In the genomic region with DNA sequence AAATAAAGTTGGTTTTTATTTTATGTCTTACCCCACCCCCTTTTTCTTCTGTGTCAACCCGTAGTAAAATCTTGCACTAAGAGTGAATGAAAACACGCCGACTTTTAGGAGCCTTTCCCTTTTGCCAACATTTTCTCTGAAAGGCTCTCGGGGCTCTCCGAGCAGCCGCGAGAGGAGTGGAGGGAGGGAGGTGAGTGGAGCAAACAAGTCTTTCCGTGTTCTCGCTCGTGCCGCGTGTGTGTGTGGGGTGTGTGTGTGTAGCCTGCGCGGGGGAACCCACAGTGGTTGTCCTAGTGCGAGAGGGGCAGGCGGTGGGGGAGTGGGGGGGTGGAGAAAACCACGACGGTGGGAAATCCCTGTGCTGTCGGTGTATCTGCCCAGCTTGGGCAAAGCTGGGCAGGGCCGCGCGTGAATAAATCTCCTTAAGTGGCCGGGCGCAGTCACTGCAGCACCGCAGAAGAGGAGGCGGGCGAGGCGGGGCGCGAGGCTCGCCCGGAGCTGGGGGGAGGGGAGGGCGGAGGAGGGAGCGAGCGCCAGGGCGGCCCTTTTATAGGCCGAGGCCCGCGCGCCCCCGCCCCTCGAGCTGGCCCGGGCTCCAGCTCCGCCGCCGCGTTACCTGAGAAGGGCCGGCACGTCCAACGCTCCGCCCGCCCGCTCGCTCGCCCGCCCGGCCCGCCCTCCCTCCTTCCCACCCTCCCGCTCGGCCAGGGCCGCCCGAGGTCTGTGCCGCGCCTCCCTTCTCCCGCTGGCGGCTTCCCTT, we compare ENCODE assay signal across 8 mouse cellular contexts. TPM values are rescaled to one million over a fixed set of nuclear protein-coding genes. Genes with fewer than 3 reads are reported as not detected.
DNase-seq lines count a peak whose midpoint lies in the region; ATAC-seq lines count a peak whose summit lies in the region.

No protein-coding gene starts in this region.

- WGBS in intestine, embryonic 16.5 days = under 1% methylated on average over 43 of the region's 66 CpGs
- under 1% methylated on average over 39 of the region's 66 CpGs for WGBS in limb, embryonic 10.5 days
- under 1% methylated on average over 36 of the region's 66 CpGs for WGBS in midbrain, embryonic 12.5 days

- peak; percentile 95 for ATAC-seq in intestine, embryonic 16.5 days
- peak; percentile 91 for ATAC-seq in midbrain, embryonic 12.5 days (ENCODE audit: low FRiP score, low read depth)

- no peaks in the 10 kb centered on the region for H3K9me3 ChIP-seq in intestine, embryonic 16.5 days (ENCODE audit: control insufficient read depth, low read length)
- H3K9me3 ChIP-seq in limb, embryonic 10.5 days (replicated peaks) = no peaks in the 10 kb centered on the region
- no peaks in the 10 kb centered on the region for H3K9me3 ChIP-seq in midbrain, embryonic 12.5 days

- H3K4me3 ChIP-seq in intestine, embryonic 16.5 days (ENCODE audit: low read length) = peak overlapping the region; percentile 93
- peak overlapping the region; percentile 88 for H3K4me3 ChIP-seq in limb, embryonic 10.5 days
- H3K4me3 ChIP-seq in midbrain, embryonic 12.5 days = peak overlapping the region; percentile 70

- H3K27ac ChIP-seq in intestine, embryonic 16.5 days (ENCODE audit: low read length) = peak overlapping the region; percentile 100
- peak overlapping the region; percentile 98 for H3K27ac ChIP-seq in limb, embryonic 10.5 days
- H3K27ac ChIP-seq in midbrain, embryonic 12.5 days (replicated peaks) = peak overlapping the region; percentile 100

- H3K36me3 ChIP-seq in intestine, embryonic 16.5 days (ENCODE audit: control insufficient read depth, insufficient read depth, low read length) = no peaks in the 10 kb centered on the region
- peaks cover 6% of the 10 kb centered on the region for H3K36me3 ChIP-seq in limb, embryonic 10.5 days
- no peaks in the 10 kb centered on the region for H3K36me3 ChIP-seq in midbrain, embryonic 12.5 days

- H3K4me2 ChIP-seq in intestine, embryonic 16.5 days (ENCODE audit: low read depth, low read length) = peak overlapping the region; percentile 54
- H3K4me2 ChIP-seq in midbrain, embryonic 12.5 days (replicated peaks) = peak overlapping the region; percentile 63

- no peaks in the 10 kb centered on the region for H3K27me3 ChIP-seq in intestine, embryonic 16.5 days (replicated peaks; ENCODE audit: control insufficient read depth, insufficient read depth, low read length)
- H3K27me3 ChIP-seq in limb, embryonic 10.5 days (ENCODE audit: low read depth, poor library complexity, severe bottlenecking) = no peaks in the 10 kb centered on the region
- no peaks in the 10 kb centered on the region for H3K27me3 ChIP-seq in midbrain, embryonic 12.5 days

- DNase-seq in kidney, adult 11 months = peak; percentile 90
- no peak for DNase-seq in kidney, adult 18-20 months
- peak; percentile 93 for DNase-seq in embryo, embryonic 9.5 days (ENCODE audit: extremely low spot score)
- DNase-seq in gastrocnemius, postnatal 4 days (ENCODE audit: low spot score in 2 of 2) = peak; percentile 93 to 94
- peak; percentile 93 for DNase-seq in limb, embryonic 10.5 days (ENCODE audit: low spot score)
- DNase-seq in spleen, adult 18-20 months = peak; percentile 89 to 91

- H3K4me1 ChIP-seq in intestine, embryonic 16.5 days (ENCODE audit: control insufficient read depth, insufficient read depth, low read length) = peaks cover 6% of the 10 kb centered on the region; the same call in 1 of the 2 replicates
- H3K4me1 ChIP-seq in limb, embryonic 10.5 days = peaks cover 15% of the 10 kb centered on the region
- peaks cover 20% of the 10 kb centered on the region for H3K4me1 ChIP-seq in midbrain, embryonic 12.5 days

- H3K9ac ChIP-seq in intestine, embryonic 16.5 days (ENCODE audit: low read depth, low read length) = peak overlapping the region; percentile 97
- H3K9ac ChIP-seq in midbrain, embryonic 12.5 days (replicated peaks) = peak overlapping the region; percentile 93

RNA-seq across cellular contexts. Expression of a gene that starts 0.8 kb away (rescaled TPM):
- total RNA-seq in gastrocnemius, postnatal 4 days (2021) = 10 to 100 TPM; 51.9 to 57.4 TPM
- polyA plus RNA-seq in intestine, embryonic 16.5 days (2015; fragmentation: Nextera tagmentation; extraction: Ambion mirVana) = 8.5 and 8.7 TPM in 2 replicates
- 11.3 and 11.9 TPM in 2 replicates for polyA plus RNA-seq in limb, embryonic 10.5 days (2016; fragmentation: Nextera tagmentation; extraction: Ambion mirVana)
- 20.7 and 20.8 TPM in 2 replicates for polyA plus RNA-seq in midbrain, embryonic 12.5 days (2016; fragmentation: Nextera tagmentation; extraction: Ambion mirVana)
